8 mouse cellular contexts compared by ENCODE assay signal in the genomic region with DNA sequence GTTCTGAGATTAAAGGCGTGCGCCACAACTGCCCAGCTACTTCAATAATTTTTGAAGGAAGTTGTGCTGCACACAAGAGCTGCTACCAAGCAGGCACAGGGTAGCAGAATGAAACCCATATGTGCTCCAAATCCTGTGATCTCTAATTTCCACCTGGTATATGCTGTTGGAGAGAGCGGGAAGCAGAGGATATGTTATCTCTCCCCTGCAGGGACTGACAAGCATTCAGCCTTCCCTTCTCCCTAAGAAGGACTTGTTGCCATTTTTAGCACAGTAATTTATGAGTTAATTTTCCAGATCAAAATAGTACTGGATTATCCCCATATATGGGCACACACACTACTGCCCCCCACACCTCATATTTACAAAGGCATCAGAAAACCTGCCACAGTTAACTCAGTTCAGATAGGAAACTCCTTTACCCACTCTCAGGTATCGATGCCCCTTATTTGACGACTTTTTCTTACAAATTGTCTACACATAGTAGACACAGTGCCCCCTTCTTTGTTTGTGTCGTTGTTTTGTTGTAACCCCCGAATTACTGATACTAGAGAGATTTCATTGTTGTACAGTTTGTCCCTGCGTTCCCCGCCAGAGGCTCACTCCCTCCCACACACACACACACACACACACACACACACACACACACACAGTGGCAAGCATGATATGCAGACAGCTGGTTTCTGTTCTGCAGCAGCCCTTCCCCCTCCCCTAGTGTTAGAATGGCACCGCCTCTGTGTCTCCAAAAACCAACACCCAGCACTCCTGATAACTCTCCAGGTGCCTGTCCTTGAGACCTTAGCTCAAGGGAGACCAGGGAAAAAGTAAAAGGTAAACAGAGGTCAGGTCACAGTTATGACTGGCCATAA. TPM values are rescaled to one million over a fixed set of nuclear protein-coding genes. Genes with fewer than 3 reads are reported as not detected.
DNase-seq lines count a peak whose midpoint lies in the region; ATAC-seq and TF ChIP-seq lines count a peak whose summit lies in the region.

No protein-coding gene starts in this region.

- no peak for ATAC-seq in embryonic facial prominence, embryonic 14.5 days (ENCODE audit: low read depth)
- no peak for ATAC-seq in neural tube, embryonic 15.5 days (ENCODE audit: low FRiP score)
- ATAC-seq in forebrain, embryonic 12.5 days (ENCODE audit: low FRiP score), result no peak

- TF ChIP-seq CTCF in left cerebral cortex, adult 2 months (IDR thresholded peaks at IDR 0.05), result no peak

- H3K27me3 ChIP-seq in embryonic facial prominence, embryonic 14.5 days (replicated peaks; ENCODE audit: control insufficient read depth, insufficient read depth, low read length), result no peaks in the 10 kb centered on the region
- no peaks in the 10 kb centered on the region for H3K27me3 ChIP-seq in neural tube, embryonic 15.5 days (replicated peaks)
- H3K27me3 ChIP-seq in forebrain, embryonic 12.5 days, result no peaks in the 10 kb centered on the region

- H3K4me1 ChIP-seq in embryonic facial prominence, embryonic 14.5 days (ENCODE audit: control insufficient read depth, insufficient read depth, low read length), result peaks cover 20% of the 10 kb centered on the region
- H3K4me1 ChIP-seq in neural tube, embryonic 15.5 days, result peaks cover 24% of the 10 kb centered on the region
- peaks cover 26% of the 10 kb centered on the region for H3K4me1 ChIP-seq in forebrain, embryonic 12.5 days

- intact Hi-C loops in left cerebral cortex, postnatal 14 days (cut with DNase I), result no loop called here
- intact Hi-C loops in left cerebral cortex, adult 2 months (cut with DNase I), result no loop called here

- no peaks in the 10 kb centered on the region for H3K36me3 ChIP-seq in embryonic facial prominence, embryonic 14.5 days (ENCODE audit: control insufficient read depth, insufficient read depth, low read length)
- no peaks in the 10 kb centered on the region for H3K36me3 ChIP-seq in neural tube, embryonic 15.5 days
- no peaks in the 10 kb centered on the region for H3K36me3 ChIP-seq in forebrain, embryonic 12.5 days (replicated peaks)

- H3K4me2 ChIP-seq in embryonic facial prominence, embryonic 14.5 days (ENCODE audit: low read depth, low read length), result no peak overlapping the region
- no peak overlapping the region for H3K4me2 ChIP-seq in neural tube, embryonic 15.5 days
- H3K4me2 ChIP-seq in forebrain, embryonic 12.5 days, result no peak overlapping the region

- DNase-seq in left cerebral cortex, postnatal 14 days (ENCODE audit: low spot score in 2 of 2), result peak; percentile 48 to 82
- DNase-seq in left cerebral cortex, adult 11 months (ENCODE audit: low spot score), result no peak
- peak; percentile 55 for DNase-seq in embryonic facial prominence, embryonic 14.5 days (ENCODE audit: low spot score)
- DNase-seq in kidney, postnatal 36 days, result peak; percentile 43 to 62
- peak; percentile 33 for DNase-seq in spleen, adult 12 weeks (ENCODE audit: low spot score)
- no peak for DNase-seq in left cerebral cortex, adult 2 months (ENCODE audit: extremely low spot score in 1 of 2, low spot score in 2 of 2)

- H3K9ac ChIP-seq in embryonic facial prominence, embryonic 14.5 days (ENCODE audit: low read depth, low read length), result no peak overlapping the region; the same call in 1 of the 2 replicates
- H3K9ac ChIP-seq in neural tube, embryonic 15.5 days (replicated peaks), result no peak overlapping the region
- H3K9ac ChIP-seq in forebrain, embryonic 12.5 days, result no peak overlapping the region

- no peaks in the 10 kb centered on the region for H3K9me3 ChIP-seq in embryonic facial prominence, embryonic 14.5 days (ENCODE audit: control insufficient read depth, low read length)
- no peaks in the 10 kb centered on the region for H3K9me3 ChIP-seq in neural tube, embryonic 15.5 days (replicated peaks)
- H3K9me3 ChIP-seq in forebrain, embryonic 12.5 days, result no peaks in the 10 kb centered on the region

- WGBS in embryonic facial prominence, embryonic 14.5 days, result 60% methylated on average over 10 of the region's 10 CpGs
- WGBS in neural tube, embryonic 15.5 days, result 74% methylated on average over 10 of the region's 10 CpGs
- WGBS in forebrain, embryonic 12.5 days, result 79% methylated on average over 10 of the region's 10 CpGs

- H3K4me3 ChIP-seq in embryonic facial prominence, embryonic 14.5 days (ENCODE audit: low read depth, low read length), result no peak overlapping the region
- no peak overlapping the region for H3K4me3 ChIP-seq in neural tube, embryonic 15.5 days (replicated peaks)
- H3K4me3 ChIP-seq in forebrain, embryonic 12.5 days (replicated peaks), result no peak overlapping the region
- H3K4me3 ChIP-seq in left cerebral cortex, adult 2 months, result no peak overlapping the region

- no peak overlapping the region for H3K27ac ChIP-seq in embryonic facial prominence, embryonic 14.5 days (replicated peaks; ENCODE audit: low read depth, low read length)
- H3K27ac ChIP-seq in neural tube, embryonic 15.5 days (replicated peaks), result no peak overlapping the region
- H3K27ac ChIP-seq in forebrain, embryonic 12.5 days, result no peak overlapping the region
- H3K27ac ChIP-seq in left cerebral cortex, adult 2 months, result no peak overlapping the region

RNA-seq across cellular contexts. Expression of a gene that starts 7.6 kb away (rescaled TPM):
- total RNA-seq in left cerebral cortex, postnatal 14 days (2021), result 1,000 to 10,000 TPM; 1,045 to 1,071 TPM
- polyA plus RNA-seq in embryonic facial prominence, embryonic 14.5 days (2014; fragmentation: Nextera tagmentation; extraction: Ambion mirVana), result 1,262 and 1,432 TPM in 2 replicates
- 719 and 774 TPM in 2 replicates for polyA plus RNA-seq in neural tube, embryonic 15.5 days (2015; fragmentation: Nextera tagmentation; extraction: Ambion mirVana)
- 955 and 986 TPM in 2 replicates for polyA plus RNA-seq in forebrain, embryonic 12.5 days (2016; fragmentation: Nextera tagmentation; extraction: Ambion mirVana)
- 100 to 1,000 TPM; 975 to 978 TPM for total RNA-seq in left cerebral cortex, adult 2 months (2021)

RNA-seq across cellular contexts. Expression of a gene that starts 50.4 kb away (rescaled TPM):
- total RNA-seq in left cerebral cortex, postnatal 14 days (2021), result 10 to 100 TPM in 1 of 2 experiments, 1 to 10 TPM in 1; 9.9 to 10.9 TPM
- polyA plus RNA-seq in embryonic facial prominence, embryonic 14.5 days (2014; fragmentation: Nextera tagmentation; extraction: Ambion mirVana), result 4.3 and 4.4 TPM in 2 replicates
- polyA plus RNA-seq in neural tube, embryonic 15.5 days (2015; fragmentation: Nextera tagmentation; extraction: Ambion mirVana), result 7.0 and 8.1 TPM in 2 replicates
- polyA plus RNA-seq in forebrain, embryonic 12.5 days (2016; fragmentation: Nextera tagmentation; extraction: Ambion mirVana), result 9.7 and 10.2 TPM in 2 replicates
- 10 to 100 TPM; 10.6 to 12.2 TPM for total RNA-seq in left cerebral cortex, adult 2 months (2021)

Comparison
In these comparisons a context has a peak if more than half of its experiments do, and no peak if none do; other contexts are left out.
1. DNase-seq: peak in left cerebral cortex, postnatal 14 days (2 of 2), embryonic facial prominence, embryonic 14.5 days (single experiment), kidney, postnatal 36 days (2 of 2) and spleen, adult 12 weeks (single experiment); none in left cerebral cortex, adult 11 months (single experiment) and left cerebral cortex, adult 2 months (0 of 2).